ENCODE assay signal across 23 mouse cellular contexts in the genomic region with DNA sequence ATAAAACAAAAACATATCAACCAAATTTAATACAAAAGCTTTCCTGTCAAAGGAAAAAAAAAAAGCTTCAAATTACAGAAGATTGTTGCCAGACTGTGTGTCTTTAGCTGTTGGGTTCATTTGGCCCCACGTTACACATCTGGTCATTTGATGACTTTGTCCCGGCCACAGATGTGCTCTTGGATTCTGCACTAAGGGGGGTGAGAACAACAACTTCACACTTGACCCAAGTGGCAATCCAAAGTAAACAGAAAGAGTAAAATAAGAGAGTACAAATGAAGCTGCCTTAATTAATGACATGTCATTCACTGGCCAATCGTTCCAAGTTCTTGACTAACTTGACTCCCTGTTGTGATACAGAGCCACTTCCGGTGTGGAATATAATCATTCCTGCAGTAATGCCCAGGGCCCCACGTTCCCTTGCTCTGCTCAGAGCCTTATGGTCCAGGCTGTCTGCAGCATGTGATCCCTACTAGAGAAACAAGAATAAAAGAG.
"Had no signal": no experiment of that assay in that cellular context is flagged by ENCODE, and none has a peak within 500 bp of the region (broad histone marks: within the 10 kb centered on the region; RNA-seq: fewer than 3 reads in every experiment).

No protein-coding gene starts in this region.

- H3K27me3 ChIP-seq: heart, embryonic 12.5 days; hindbrain, embryonic 13.5 days; hindbrain, embryonic 15.5 days; kidney, embryonic 15.5 days; limb, embryonic 13.5 days; limb, embryonic 15.5 days had no signal

- H3K36me3 ChIP-seq: heart, embryonic 12.5 days; hindbrain, embryonic 13.5 days; hindbrain, embryonic 15.5 days; kidney, embryonic 15.5 days; limb, embryonic 13.5 days; limb, embryonic 15.5 days; liver, embryonic 12.5 days had no signal

- H3K4me1 ChIP-seq: heart, embryonic 12.5 days; hindbrain, embryonic 13.5 days; hindbrain, embryonic 15.5 days; liver, embryonic 12.5 days had no signal

- H3K27ac ChIP-seq: heart, adult 2 months; hindbrain, embryonic 13.5 days; hindbrain, embryonic 15.5 days; hindbrain, postnatal 0 days; kidney, embryonic 15.5 days; kidney, postnatal 0 days; limb, embryonic 13.5 days; limb, embryonic 15.5 days; liver, embryonic 12.5 days; liver, embryonic 14.5 days had no signal

- H3K4me3 ChIP-seq: gastrocnemius, adult 2 months; heart, adult 2 months; heart, embryonic 12.5 days; hindbrain, embryonic 13.5 days; hindbrain, embryonic 15.5 days; kidney, embryonic 15.5 days; limb, embryonic 13.5 days; limb, embryonic 15.5 days; liver, embryonic 12.5 days had no signal

- H3K9ac ChIP-seq: forebrain, postnatal 0 days; heart, embryonic 12.5 days; hindbrain, embryonic 13.5 days; hindbrain, embryonic 15.5 days; kidney, embryonic 15.5 days; limb, embryonic 13.5 days; limb, embryonic 15.5 days; liver, embryonic 12.5 days; liver, embryonic 14.5 days had no signal

- DNase-seq: forebrain, postnatal 0 days; gastrocnemius, adult 2 months; gastrocnemius, postnatal 14 days; gastrocnemius, postnatal 36 days; heart, adult 2 months; heart, postnatal 10 days; heart, postnatal 36 days; kidney, adult 11 months; kidney, adult 9 months; kidney, postnatal 14 days; layer of hippocampus, adult 9-11 months; layer of hippocampus, postnatal 36 days; left cerebral cortex, postnatal 4 days had no signal
